Mouse (Mus musculus) spleen, embryonic (tissue): Measurements from ENCODE around the gene Slc25a41.

Experiments
- CTCF ChIA-PET: fragments of 350-600 bp; sonication (Branson Sonifier 250); formaldehyde crosslinking; loops from one replicate; lab custom pipeline; 2022; lab: Charles Lee

The Slc25a41 gene

DNA sequence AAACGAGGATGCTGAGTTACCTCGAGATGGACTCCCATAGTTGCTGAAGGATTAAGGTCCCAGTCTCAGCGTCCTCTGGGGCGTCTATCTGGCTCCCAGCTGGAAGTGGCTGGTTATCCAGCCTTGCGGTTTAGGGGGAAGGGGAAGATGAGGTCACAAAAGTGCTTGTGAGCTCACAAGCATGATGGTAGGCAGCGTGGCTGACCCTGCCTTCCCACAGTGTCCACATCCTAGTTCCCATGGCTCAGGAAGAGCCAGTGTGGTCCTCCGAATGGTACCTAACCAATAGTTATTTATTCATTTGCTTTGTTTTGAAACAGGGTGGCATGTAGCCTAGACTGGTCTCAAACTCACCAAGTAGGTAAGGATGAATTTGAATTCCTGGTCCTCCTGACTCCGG, at the start of gene Slc25a41:
Gene Slc25a41 (minus strand): TSS at position 101 of the 400 bp plus-strand sequence.
- CTCF ChIA-PET = no interaction called here

DNA sequence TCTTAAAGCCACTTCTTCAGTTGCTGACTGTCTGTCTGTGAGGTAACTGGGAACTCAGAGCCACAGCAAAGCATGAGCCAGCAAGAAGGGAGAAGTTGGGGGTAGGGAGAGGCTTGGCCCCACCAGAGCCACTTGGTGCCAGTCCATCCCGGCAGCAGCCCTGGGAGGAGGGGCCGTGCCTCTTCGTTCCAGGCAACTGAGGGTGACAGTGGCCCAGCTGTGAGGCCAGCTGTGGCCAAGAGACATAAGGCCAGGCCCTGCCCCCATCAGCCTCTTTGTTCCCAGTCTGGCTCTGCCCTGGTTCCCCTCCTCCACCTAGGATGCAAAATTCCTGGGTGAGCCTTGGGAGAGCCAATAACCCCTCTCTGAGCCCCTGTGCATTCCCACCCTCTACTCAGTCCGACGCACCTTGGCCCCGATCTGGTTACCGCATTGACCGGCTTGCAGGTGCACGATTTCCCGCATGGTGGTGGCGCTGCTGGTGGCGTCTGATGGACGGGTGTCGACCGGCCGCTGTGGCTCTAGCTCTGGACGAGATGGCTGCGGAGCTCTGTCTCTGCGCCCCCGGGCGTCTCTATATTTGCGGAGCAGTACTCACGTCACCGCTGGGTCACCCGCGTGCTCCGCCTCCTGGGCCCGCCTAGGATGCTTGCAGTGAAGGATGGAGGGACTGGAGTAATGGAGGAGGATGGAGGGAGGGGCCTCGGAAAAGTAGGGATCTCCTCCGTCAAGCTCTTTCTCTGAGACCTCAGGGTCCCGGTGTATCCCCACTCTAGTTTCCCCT, 45.8 kb upstream of the Slc25a41 start, which contains the start of gene Tubb4a:
Gene Tubb4a (minus strand): TSS at position 734 of the 784 bp plus-strand sequence.
- CTCF ChIA-PET = no interaction called here

DNA sequence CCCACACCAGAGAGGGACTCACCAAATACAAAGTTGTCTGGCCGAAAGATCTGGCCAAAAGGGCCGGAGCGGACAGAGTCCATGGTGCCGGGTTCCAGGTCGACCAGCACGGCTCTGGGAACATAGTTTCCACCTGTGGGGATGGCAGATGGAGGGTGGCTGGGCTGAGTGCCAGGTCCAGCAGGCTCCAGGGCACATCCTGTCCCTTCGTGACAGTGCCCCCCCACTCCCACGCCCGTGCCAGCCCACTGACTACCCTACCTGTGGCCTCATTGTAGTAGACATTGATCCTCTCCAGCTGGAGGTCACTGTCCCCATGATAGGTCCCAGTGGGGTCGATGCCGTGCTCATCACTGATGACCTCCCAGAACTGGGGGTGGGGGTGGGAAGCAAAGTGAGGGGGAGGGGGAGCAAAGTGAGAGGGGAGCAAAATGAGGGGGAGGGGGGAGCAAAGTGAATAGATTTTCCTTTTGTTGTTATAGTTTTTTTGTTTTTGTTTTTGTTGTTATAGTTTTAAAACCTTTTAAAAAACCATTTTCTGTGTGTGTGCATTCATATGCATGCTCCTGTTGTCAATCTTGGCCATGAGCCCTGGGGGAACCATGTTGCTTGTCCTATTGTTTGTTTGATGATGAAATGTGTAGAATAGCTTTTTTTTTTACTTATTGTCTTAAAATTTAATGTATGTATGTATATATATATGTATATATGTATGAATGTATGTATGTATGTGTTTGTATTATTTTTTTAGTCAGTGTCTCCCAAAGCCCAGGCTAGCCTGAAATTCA, 44.7 kb upstream of the Slc25a41 start:
- CTCF ChIA-PET = no interaction called here

DNA sequence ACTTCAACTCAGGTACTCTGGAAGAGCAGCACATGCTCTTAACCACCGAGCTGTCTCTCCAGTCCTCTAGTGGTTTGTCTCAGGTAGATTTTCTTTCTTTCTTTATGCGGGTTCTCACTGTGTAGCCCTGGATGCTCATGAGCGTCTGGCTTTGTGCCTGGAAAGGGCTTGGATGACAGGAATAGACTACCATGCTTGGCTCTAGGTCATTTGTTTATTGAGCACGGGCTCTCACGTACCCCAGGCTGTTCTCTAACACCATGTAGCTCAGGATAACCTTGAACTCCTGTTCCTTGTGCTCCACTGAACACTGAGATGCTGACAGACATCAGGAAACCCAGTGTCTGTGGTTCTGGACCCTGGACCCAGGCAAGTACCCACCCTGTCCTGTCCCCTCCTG, 41.0 kb upstream of the Slc25a41 start:
- CTCF ChIA-PET = no interaction called here

DNA sequence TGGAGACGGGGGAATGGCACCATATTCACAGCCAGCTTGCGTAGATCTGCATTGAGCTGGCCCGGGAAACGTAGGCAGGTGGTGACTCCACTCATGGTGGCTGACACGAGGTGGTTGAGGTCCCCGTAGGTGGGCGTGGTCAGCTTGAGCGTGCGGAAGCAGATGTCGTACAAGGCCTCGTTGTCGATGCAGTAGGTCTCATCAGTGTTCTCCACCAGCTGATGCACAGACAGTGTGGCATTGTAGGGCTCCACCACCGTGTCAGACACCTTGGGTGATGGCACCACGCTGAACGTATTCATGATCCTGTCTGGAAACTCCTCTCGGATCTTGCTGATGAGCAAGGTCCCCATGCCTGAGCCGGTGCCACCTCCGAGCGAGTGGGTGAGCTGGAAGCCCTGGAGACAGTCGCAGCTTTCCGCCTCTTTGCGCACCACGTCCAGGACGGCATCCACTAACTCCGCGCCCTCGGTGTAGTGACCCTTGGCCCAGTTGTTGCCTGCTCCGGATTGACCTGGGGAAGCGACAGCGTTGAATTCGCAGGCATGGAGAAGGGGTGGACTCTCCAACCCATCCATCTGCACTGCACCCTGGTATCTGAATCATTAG, 39.9 kb upstream of the Slc25a41 start:
- CTCF ChIA-PET = no interaction called here

DNA sequence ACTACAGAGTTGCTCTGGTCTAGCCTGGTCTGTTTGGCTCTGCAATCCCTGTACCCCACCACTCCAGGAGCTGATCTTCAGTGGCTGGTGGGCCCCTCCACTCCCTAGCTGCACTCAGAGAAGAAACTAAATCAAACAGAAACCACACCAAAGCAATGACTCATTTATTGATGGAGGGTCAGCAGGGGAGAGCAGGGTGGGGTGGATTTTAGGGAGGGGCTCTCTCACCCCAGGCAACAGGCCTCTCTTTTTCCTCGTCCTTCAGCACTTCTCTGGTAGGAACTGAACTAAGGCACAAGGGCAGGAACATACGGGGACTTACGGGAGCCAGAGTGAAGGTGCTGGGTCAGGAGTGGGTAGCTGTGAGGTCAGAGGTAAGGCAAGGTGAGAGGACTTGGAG, 38.5 kb upstream of the Slc25a41 start:
- CTCF ChIA-PET = no interaction called here

DNA sequence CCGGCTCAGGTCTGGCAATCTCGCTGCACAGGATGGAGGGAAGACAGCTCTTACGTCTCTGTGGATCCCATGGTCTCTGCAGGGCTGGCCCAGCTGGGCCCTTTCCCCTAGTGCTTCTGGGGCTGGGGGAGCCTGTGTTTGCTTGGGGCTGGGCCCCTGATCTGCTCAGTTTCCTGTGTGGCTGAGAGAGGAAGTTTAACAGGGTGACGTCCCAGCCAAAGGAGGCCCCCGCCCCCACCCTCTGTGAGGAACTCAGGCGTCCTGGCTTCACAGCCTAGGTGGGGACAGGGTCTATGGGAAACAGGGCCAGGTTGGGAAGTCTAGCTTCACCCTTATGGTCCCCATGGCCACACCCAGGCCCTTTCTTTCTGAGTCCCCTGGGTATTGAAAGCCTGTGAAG, 36.9 kb upstream of the Slc25a41 start, which contains the start of gene Dennd1c:
Gene Dennd1c (minus strand): TSS at position 179 of the 400 bp plus-strand sequence.
- CTCF ChIA-PET = interaction anchor here (0.6 kb wide), 1 partner anchor 86 kb away, joined by 6 read pairs; no protein-coding TSS in a partner anchor

DNA sequence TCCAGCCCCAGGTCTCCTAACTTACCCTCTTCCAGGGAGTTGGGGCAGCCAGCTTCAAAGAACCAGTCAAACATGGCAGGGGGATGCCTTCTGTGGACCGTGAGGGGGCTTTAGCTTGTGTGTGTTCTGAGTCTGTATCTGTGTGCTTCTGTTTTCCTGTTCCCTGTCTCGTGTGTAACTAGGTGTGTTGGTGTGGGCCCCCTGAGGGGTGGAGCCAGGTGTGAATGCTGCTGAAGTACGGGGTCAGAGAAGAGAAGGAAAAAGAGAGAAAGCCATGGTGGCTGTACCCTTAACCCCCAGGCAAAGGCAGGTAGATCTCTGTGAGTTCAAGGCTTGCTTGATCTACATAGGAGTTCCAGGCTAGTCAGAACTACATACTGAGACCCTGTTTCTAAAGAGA, 35.5 kb upstream of the Slc25a41 start:
- CTCF ChIA-PET = no interaction called here

DNA sequence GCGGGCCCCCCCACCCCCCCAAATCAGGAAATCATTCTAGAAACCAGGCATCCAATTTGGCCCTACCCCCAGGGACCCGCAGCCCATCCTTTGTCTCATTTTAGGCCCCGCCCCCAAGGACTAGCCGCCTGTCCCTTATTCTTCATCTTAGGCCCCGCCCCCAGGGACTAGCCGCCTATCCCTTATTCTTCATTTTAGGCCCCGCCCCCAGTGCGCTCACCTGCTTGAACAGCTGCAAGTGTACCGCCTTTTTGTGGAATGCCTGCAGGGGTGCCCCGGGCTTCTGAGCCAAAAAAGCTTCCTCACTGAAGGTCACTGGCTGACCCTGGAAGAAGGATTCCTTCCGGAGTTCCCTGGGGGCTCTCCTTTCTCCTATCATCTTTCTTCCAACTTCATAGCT, 29.2 kb upstream of the Slc25a41 start:
- CTCF ChIA-PET = no interaction called here

DNA sequence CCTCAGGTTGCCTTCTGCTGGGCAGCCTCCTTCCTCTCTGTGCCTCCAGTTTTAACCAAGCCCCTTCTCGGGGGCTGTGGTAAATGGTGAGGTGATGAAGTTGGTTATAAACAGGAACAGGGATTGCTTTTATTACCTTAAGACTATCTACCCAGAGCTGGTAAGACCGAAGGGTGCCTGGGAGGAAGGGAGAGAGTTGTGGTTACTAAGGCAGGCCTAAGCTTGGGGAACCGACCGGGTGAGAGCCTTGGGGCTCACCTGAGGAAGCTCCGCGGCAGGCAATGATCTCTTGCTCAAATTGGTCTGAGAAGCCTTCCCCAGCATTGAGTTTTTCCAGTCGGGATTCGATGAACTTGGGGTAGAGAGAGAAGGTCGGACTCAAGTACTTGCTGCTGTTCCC, 28.8 kb upstream of the Slc25a41 start:
- CTCF ChIA-PET = no interaction called here

DNA sequence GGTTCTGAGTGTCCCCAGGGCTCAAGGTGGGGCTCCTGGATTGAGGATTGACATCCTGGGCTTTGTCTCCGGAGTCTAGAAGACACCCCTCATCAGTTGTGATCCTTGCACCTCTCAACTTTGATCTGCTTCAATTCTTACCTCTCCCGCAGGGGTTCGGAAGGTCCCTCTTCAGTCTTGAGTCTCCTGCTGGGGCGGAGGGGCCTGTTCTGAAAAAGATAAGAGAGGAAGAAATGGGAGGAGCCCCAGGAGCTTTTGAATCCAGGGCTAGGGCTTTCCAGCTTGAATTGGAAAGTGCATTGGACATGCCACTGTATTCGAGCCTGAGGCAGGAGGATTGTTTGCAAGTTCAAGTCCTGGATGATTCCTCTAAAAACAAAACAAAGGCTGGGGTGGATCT, 25.5 kb upstream of the Slc25a41 start:
- CTCF ChIA-PET = interaction anchor here (0.6 kb wide), 1 partner anchor 755 kb away, joined by 3 read pairs; no protein-coding TSS in a partner anchor

DNA sequence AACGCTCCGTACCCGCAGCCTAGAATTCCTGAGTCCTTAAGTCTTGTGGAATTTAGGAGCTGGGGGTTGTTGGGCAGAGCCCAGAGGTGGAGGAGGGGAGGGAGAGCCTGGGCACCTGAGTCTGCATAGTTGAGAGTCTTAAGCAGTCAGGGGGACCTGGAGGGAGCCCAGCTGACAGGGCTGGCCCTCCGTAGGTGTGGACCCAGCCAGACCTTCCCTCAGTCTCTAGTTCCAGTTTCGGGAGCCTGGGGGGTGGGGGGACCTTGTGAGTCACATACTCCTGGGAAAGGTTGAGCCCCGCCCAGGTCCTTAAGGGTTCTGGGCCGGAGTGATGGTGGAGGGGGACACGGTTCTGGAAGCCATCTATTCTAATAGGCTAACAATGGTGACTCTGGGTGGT, 21.6 kb upstream of the Slc25a41 start:
- CTCF ChIA-PET = interaction anchor here (0.6 to 1.1 kb wide), 2 partner anchors 10 to 245 kb away, joined by 3 to 5 read pairs; no protein-coding TSS in a partner anchor

DNA sequence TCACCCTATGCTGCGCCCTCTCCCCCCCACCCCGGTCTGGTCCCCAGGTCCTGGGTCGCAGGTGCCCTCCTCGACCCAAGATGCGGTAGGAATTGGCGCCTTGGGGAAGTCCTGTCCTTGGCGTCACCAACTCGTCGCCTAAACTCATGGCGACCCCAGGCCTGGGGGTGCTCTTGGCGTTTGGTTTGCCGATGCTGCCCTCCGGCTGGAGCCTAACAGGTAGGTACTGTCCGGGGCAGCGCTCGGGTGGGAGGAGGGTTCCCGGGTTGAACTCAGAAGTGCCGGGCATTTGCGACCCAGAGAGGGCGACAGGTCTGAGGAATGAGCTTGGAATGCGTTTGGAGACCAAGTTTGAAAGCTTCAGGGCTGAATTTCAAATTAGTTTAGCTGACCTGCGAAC, 21.1 kb upstream of the Slc25a41 start:
- CTCF ChIA-PET = interaction anchor here (0.6 to 1.1 kb wide), 2 partner anchors 10 to 245 kb away, joined by 3 to 5 read pairs; no protein-coding TSS in a partner anchor

DNA sequence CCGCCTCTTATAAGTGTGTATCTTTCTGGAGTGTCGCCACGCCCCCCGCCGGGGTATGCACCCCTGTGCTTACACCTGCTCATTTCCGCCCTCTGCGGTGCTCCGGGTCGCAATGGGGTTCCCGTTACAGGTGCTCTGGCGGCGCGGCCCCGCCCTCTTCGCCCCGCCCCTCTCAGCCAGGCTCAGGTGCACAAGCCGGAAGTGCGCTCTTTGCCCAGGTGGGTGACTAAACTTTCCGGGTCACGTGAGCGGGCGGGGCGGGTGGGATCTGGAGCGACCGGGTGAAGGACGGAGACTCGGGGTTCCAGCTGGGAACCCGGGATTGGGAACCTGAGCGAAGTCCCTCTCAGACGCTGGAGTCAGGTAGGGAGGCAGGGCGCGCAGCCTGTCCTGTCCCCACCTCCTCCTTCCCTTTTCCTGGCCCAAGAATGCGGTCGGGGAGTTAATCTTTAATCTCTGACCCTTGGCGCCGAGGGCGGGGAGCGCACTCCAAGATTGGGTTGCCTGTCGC, 20.6 kb upstream of the Slc25a41 start:
- CTCF ChIA-PET = interaction anchor here (1.1 kb wide), 1 partner anchor 11 kb away, joined by 5 read pairs; no protein-coding TSS in a partner anchor

DNA sequence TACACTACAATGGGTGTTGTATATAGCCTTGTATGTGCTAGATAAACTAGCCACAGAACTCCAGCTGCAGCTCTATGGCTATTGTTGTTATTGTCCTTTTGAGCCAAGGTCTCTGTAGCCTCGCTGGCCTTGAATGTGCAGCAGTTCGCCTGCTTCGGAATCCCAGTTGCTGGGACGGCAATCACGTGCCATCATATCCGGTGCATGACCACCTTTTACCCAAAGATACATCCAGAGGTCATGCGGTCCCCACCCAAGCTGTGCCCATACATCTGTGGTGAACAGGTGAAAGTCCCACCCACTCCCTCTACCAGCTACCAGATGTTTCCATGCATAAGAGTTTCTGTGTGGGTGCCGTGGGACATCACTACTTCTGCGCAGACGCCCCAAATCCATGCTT, 19.6 kb upstream of the Slc25a41 start:
- CTCF ChIA-PET = interaction anchor here (0.6 to 1.0 kb wide), 3 partner anchors 37 to 78 kb away, joined by 3 read pairs; partner anchors contain the start of genes Gm17949 and Gtf2f1

DNA sequence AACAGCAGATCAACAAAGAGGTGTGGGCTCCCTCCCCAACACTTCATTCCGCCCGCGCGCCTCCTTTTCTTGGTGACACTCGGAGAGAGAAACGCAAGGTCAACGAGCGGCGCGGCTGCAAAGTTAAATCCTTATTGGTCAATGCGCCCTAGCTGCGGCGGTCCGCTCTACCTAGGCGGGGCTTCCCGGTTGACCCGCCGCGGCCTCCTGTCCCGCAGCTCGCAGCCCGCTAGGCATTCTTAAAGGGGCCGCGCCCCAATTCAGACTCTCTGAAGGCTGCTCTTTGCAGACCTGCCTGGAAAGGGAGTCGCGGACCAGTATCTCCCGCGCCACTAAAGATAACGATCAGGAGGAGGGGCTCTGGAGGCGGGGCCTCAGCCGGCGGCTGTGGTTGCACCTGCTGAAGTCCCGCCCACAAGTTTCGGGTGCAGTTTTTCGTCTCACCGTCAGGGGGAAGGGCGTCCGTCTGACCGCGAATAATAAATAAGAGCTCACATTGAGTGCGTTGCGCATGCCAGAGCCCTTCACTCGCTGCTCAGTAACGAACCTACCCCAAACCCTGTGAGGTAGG, 18.9 kb upstream of the Slc25a41 start:
- CTCF ChIA-PET = interaction anchor here (1.0 kb wide), 1 partner anchor 49 kb away, joined by 3 read pairs; the partner anchor contains the start of genes Gm17949 and Gtf2f1

DNA sequence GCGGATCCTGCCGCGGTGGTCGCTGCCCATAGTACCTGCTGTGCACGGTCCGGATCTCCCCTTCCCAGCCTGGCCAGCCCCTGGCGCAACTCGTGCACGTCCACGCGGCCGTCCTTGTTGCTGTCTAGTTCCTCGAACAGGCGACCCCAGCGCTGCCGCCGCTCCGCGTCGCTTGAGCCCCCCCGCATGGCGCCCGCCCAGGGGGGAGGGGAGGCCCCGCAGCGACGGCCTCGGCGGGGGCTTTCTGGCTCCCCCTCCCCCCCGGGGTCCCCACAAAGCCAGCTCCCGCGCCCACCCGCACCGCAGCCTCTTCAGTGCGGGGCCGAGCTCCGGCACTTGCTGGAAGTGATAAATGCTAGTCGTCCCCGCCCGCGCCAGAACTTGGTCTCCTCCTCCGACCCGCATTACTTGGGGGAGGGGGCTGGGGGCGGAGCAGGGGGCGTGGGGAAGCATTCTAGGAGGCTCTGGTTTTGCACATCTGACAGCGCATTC, 18.1 kb upstream of the Slc25a41 start, which contains the start of gene Slc25a23:
Gene Slc25a23 (minus strand): TSS at position 378 of the 492 bp plus-strand sequence.
- CTCF ChIA-PET = interaction anchor here (0.5 kb wide), 1 partner anchor 38 kb away, joined by 4 read pairs; no protein-coding TSS in a partner anchor

DNA sequence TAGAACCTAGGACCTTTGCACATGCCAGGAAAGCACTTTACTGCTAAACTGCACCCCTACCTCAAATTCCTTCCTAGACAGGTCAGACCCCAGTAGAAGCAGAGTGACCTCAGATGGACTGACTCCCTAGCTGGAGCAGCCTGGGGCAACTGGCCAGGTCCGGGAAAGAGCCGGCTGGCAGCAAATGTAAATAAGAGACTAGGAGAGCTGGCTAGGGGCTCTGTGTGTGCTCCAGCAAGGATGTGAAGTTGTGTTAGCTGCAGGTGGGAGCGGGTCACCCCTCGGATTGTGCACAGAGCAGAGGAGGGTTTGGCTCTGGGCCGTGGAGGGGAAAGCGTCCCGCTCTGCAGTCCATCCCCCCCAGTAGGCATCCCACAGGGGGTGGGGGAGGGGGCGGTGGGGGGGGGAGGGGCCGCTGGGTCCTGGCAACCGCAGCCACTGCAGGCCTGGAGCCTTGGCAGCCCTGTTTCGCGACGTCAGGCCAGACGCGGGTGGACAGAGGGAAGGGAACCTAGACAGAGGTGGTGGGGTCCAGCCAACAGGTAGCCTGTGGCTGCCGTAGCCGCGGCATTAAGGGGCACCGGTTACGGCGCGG, 17.5 kb upstream of the Slc25a41 start, which contains the start of gene Crb3:
Gene Crb3 (plus strand): TSS at position 215 of the 595 bp plus-strand sequence.
- CTCF ChIA-PET = interaction anchor here (0.5 kb wide), 1 partner anchor 39 kb away, joined by 4 read pairs; no protein-coding TSS in a partner anchor

DNA sequence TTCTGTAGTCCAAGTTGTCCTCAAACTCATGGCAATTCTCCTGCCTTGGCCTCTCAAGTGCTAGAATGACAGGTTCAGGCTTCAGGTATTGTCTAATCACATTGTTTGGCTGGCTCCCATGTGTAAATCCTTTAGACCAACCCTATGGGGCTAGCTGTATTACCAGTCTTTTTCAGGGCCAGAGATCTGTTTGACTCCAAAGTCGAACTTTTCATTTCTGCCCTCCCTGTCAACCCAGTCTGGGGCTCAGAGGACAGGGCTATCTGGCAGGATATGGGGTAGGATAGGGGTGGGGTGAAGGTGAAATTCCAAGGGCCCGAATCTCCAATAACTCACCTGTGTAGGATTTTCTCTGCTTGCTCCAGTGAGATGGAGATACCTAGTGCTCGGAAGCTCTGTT, 14.8 kb upstream of the Slc25a41 start:
- CTCF ChIA-PET = no interaction called here

DNA sequence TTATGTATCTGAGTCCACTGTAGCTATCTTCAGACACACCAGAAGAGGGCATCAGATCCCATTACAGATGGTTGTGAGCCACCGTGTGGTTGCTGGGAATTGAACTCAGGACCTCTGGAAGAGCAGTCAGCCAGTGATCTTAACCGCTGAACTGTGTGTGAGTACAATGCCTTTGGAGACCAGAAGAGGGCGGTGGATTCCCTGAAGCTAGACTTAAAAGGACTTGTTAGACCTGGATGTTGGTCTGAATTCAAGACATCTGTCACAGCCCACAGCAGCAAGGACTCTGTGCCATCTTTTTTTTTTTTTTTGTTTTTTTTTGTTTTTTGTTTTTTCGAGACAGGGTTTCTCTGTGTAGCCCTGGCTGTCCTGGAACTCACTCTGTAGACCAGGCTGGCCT, 10.2 kb upstream of the Slc25a41 start:
- CTCF ChIA-PET = interaction anchor here (0.6 to 0.7 kb wide), 2 partner anchors 195 to 914 kb away, joined by 3 to 13 read pairs; no protein-coding TSS in a partner anchor
